Mouse (Mus musculus) limb, embryonic 14.5 days (tissue): ENCODE data around the gene Jpt1. TPM values are rescaled to one million over a fixed set of nuclear protein-coding genes. Genes with fewer than 3 reads are reported as not detected.

Experiments
- ATAC-seq: fragments of 200-750 bp; cut with Nextera tagmentation; 2 replicates; pipeline ENCODE4 v1.8.0; 2017; ENCODE audit warnings: low read depth, moderate number of reproducible peaks, moderate TSS enrichment; ENCODE audit not compliant: low FRiP score
- DNase-seq: peaks from one replicate; pipeline ENCODE4 v3.0.0-alpha.2; 2015; ENCODE audit warnings: low spot score
- H3K27ac ChIP-seq: fragments of 300-500 bp; sonication (generic); replicated peaks from 2 replicates; pipeline ENCODE4 v1.5.1; 2014; ENCODE audit warnings: low read depth, mild to moderate bottlenecking, low read length, moderate library complexity, mixed read lengths
- H3K27me3 ChIP-seq: fragments of 300-500 bp; sonication (generic); 2 replicates; pipeline ENCODE4 v1.6.1; 2014; ENCODE audit warnings: low read length, mixed read lengths; ENCODE audit not compliant: control insufficient read depth, insufficient read depth
- H3K36me3 ChIP-seq: fragments of 300-500 bp; sonication (generic); 2 replicates; pipeline ENCODE4 v1.6.1; 2014; ENCODE audit warnings: mild to moderate bottlenecking, low read length, moderate library complexity, mixed read lengths; ENCODE audit not compliant: control insufficient read depth, insufficient read depth
- H3K4me1 ChIP-seq: fragments of 300-500 bp; sonication (generic); 2 replicates; pipeline ENCODE4 v1.6.1; 2014; ENCODE audit warnings: antibody characterized with exemption, low read length, mixed read lengths; ENCODE audit not compliant: control insufficient read depth, insufficient read depth
- H3K4me2 ChIP-seq: fragments of 300-500 bp; sonication (generic); replicated peaks from 2 replicates; pipeline ENCODE4 v1.6.1; 2014; ENCODE audit warnings: low read depth, mild to moderate bottlenecking, low read length, moderate library complexity; ENCODE audit not compliant: severe bottlenecking
- H3K4me3 ChIP-seq: fragments of 300-500 bp; sonication (generic); replicated peaks from 2 replicates; pipeline ENCODE4 v1.5.1; 2014; ENCODE audit warnings: low read length
- H3K9ac ChIP-seq: fragments of 300-500 bp; sonication (generic); 2 replicates; pipeline ENCODE4 v1.6.1; 2014; ENCODE audit warnings: mild to moderate bottlenecking, low read depth, low read length, moderate library complexity; ENCODE audit not compliant: severe bottlenecking
- H3K9me3 ChIP-seq: fragments of 300-500 bp; sonication (generic); 2 replicates; pipeline ENCODE4 v1.6.1; 2016; ENCODE audit warnings: low read length; ENCODE audit not compliant: control insufficient read depth
- POLR2A ChIP-seq: fragments of 200-500 bp; IDR thresholded peaks from 2 replicates; pipeline ENCODE4 v1.8.0; 2012; ENCODE audit warnings: inconsistent platforms, mild to moderate bottlenecking, moderate library complexity, borderline replicate concordance; ENCODE audit not compliant: insufficient read depth, insufficient read length; ENCODE audit errors: extremely low read depth
- WGBS: fragments of 180-500 bp; shearing (Covaris S2); extraction: QIAGEN DNeasy Blood & Tissue Kit; methylation state at CpG from one replicate; pipeline ENCODE4 v1.1.7; 2014; 5-methylcytosine and 5-hydroxymethylcytosine counted together
- microRNA-seq: library from miRNA; unstranded; fragments of <30 nt; microRNA quantifications from one replicate; pipeline ENCODE4, GENCODE M21; 2016
- polyA plus RNA-seq, 2 experiments: library from polyadenylated mRNA; depleted of rRNA in 1 of 2; stranded (reverse) in 1 of 2; unstranded in 1 of 2; fragments of >200 nt; fragmentation: Nextera tagmentation in 1 of 2; extraction: Ambion mirVana in 1 of 2; gene quantifications; 2 replicates each; pipeline versions ENCODE4 v1.2.1 to v1.2.3; 2012 to 2014

Jpt1 gene
- polyA plus RNA-seq, 2 experiments = 411 to 541 TPM

- DNase-seq = no peak
- Histone ChIP-seq H3K4me2 (no peak overlapping the region), H3K27me3 (no peaks in the 10 kb centered on the region), H3K9me3 (no peaks in the 10 kb centered on the region), H3K9ac (no peak overlapping the region), H3K4me3 (no peak overlapping the region), H3K27ac (no peak overlapping the region), H3K4me1 (0 out of 2 replicates have a peak, but pooled peaks cover 2% of the 10 kb centered on the region), H3K36me3 (no peaks in the 10 kb centered on the region)
- no peak for ATAC-seq
- WGBS = 87% methylated on average over 7 of the region's 7 CpGs
- no peak for TF ChIP-seq POLR2A
Observed at GRCm38 (mm10) chr11:115450176-115450575, 64.0 kb downstream of the Jpt1 start.

GRCm38 (mm10) chr11:115448998-115449397, 65.2 kb downstream of the Jpt1 start:
- 0 out of 2 replicates have a peak, but pooled peaks cover 2% of the 10 kb centered on the region for H3K4me1 ChIP-seq
- no peak overlapping the region for H3K27ac ChIP-seq
- WGBS = 29% methylated on average over 7 of the region's 7 CpGs
- no peak overlapping the region for H3K4me2 ChIP-seq
- no peaks in the 10 kb centered on the region for H3K36me3 ChIP-seq
- H3K9ac ChIP-seq = no peak overlapping the region
- ATAC-seq (no peak), DNase-seq (no peak)
- H3K27me3 ChIP-seq = no peaks in the 10 kb centered on the region
- no peak overlapping the region for H3K4me3 ChIP-seq
- no peak for TF ChIP-seq POLR2A
- H3K9me3 ChIP-seq = no peaks in the 10 kb centered on the region

GRCm38 (mm10) chr11:115448075-115448474, 66.1 kb downstream of the Jpt1 start:
- Histone ChIP-seq H3K36me3 (no peaks in the 10 kb centered on the region), H3K9me3 (no peaks in the 10 kb centered on the region), H3K27me3 (no peaks in the 10 kb centered on the region), H3K4me2 (no peak overlapping the region), H3K4me1 (0 out of 2 replicates have a peak, but pooled peaks cover 2% of the 10 kb centered on the region), H3K27ac (no peak overlapping the region), H3K9ac (no peak overlapping the region), H3K4me3 (no peak overlapping the region)
- no peak for DNase-seq
- TF ChIP-seq POLR2A = no peak
- WGBS = 85% methylated on average over 16 of the region's 16 CpGs
- no peak for ATAC-seq

Small RNAs within 50 kb of the gene (microRNA-seq; reads per million reads assigned to microRNA genes)
- not detected for gene Mir3968

Other genes starting within 250 kb of the Jpt1 start
- gene Grin2c, start 247.1 kb downstream of the Jpt1 start, polyA plus RNA-seq (2012; rRNA removed) = 0.20 and 0.21 TPM in 2 replicates
- gene Grin2c, start 247.1 kb downstream of the Jpt1 start, polyA plus RNA-seq (2014; fragmentation: Nextera tagmentation; extraction: Ambion mirVana) = not detected in 2 replicates
- 16.8 and 21.8 TPM in 2 replicates for gene Fdxr, start 237.3 kb downstream of the Jpt1 start, polyA plus RNA-seq (2012; rRNA removed)
- gene Fdxr, start 237.3 kb downstream of the Jpt1 start, polyA plus RNA-seq (2014; fragmentation: Nextera tagmentation; extraction: Ambion mirVana) = 11.5 and 13.0 TPM in 2 replicates
- gene Fads6, start 216.7 kb downstream of the Jpt1 start, polyA plus RNA-seq (2012; rRNA removed) = 0.35 and 0.40 TPM in 2 replicates
- gene Fads6, start 216.7 kb downstream of the Jpt1 start, polyA plus RNA-seq (2014; fragmentation: Nextera tagmentation; extraction: Ambion mirVana) = 0.12 TPM in 1 of 2 replicates, not detected in the other
- gene Otop2, start 207.2 kb downstream of the Jpt1 start, polyA plus RNA-seq (2012; rRNA removed) = 0.29 and 0.44 TPM in 2 replicates
- 0.08 and 0.19 TPM in 2 replicates for gene Otop2, start 207.2 kb downstream of the Jpt1 start, polyA plus RNA-seq (2014; fragmentation: Nextera tagmentation; extraction: Ambion mirVana)
- not detected in 2 replicates for gene Ush1g, start 192.3 kb downstream of the Jpt1 start, polyA plus RNA-seq (2012; rRNA removed)
- not detected in 2 replicates for gene Ush1g, start 192.3 kb downstream of the Jpt1 start, polyA plus RNA-seq (2014; fragmentation: Nextera tagmentation; extraction: Ambion mirVana)
- gene Otop3, start 179.7 kb downstream of the Jpt1 start, polyA plus RNA-seq (2012; rRNA removed) = not detected in 2 replicates
- not detected in 2 replicates for gene Otop3, start 179.7 kb downstream of the Jpt1 start, polyA plus RNA-seq (2014; fragmentation: Nextera tagmentation; extraction: Ambion mirVana)
- 4.5 and 5.9 TPM in 2 replicates for gene Hid1, start 146.6 kb downstream of the Jpt1 start, polyA plus RNA-seq (2012; rRNA removed)
- 2.1 and 2.3 TPM in 2 replicates for gene Hid1, start 146.6 kb downstream of the Jpt1 start, polyA plus RNA-seq (2014; fragmentation: Nextera tagmentation; extraction: Ambion mirVana)
- 18.8 and 23.9 TPM in 2 replicates for gene Cdr2l, start 132.5 kb downstream of the Jpt1 start, polyA plus RNA-seq (2012; rRNA removed)
- 10.9 and 11.1 TPM in 2 replicates for gene Cdr2l, start 132.5 kb downstream of the Jpt1 start, polyA plus RNA-seq (2014; fragmentation: Nextera tagmentation; extraction: Ambion mirVana)
- gene Mrpl58, start 110.6 kb downstream of the Jpt1 start, polyA plus RNA-seq (2012; rRNA removed) = 76.7 and 92.2 TPM in 2 replicates
- 169 and 181 TPM in 2 replicates for gene Mrpl58, start 110.6 kb downstream of the Jpt1 start, polyA plus RNA-seq (2014; fragmentation: Nextera tagmentation; extraction: Ambion mirVana)
- gene Atp5h, start 94.4 kb downstream of the Jpt1 start, polyA plus RNA-seq (2012; rRNA removed) = 294 and 427 TPM in 2 replicates
- gene Atp5h, start 94.4 kb downstream of the Jpt1 start, polyA plus RNA-seq (2014; fragmentation: Nextera tagmentation; extraction: Ambion mirVana) = 870 and 933 TPM in 2 replicates
- 30.0 and 30.5 TPM in 2 replicates for gene Kctd2, start 94.3 kb downstream of the Jpt1 start, polyA plus RNA-seq (2012; rRNA removed)
- 26.3 and 27.8 TPM in 2 replicates for gene Kctd2, start 94.3 kb downstream of the Jpt1 start, polyA plus RNA-seq (2014; fragmentation: Nextera tagmentation; extraction: Ambion mirVana)
- not detected in 2 replicates for gene Trim80, start 73.8 kb downstream of the Jpt1 start, polyA plus RNA-seq (2012; rRNA removed)
- gene Trim80, start 73.8 kb downstream of the Jpt1 start, polyA plus RNA-seq (2014; fragmentation: Nextera tagmentation; extraction: Ambion mirVana) = 0.15 TPM in 1 of 2 replicates, not detected in the other
- 0.04 and 0.08 TPM in 2 replicates for gene Slc16a5, start 51.9 kb downstream of the Jpt1 start, polyA plus RNA-seq (2012; rRNA removed)
- gene Slc16a5, start 51.9 kb downstream of the Jpt1 start, polyA plus RNA-seq (2014; fragmentation: Nextera tagmentation; extraction: Ambion mirVana) = not detected in 2 replicates
- gene Armc7, start 38.7 kb downstream of the Jpt1 start, polyA plus RNA-seq (2012; rRNA removed) = 7.5 and 9.7 TPM in 2 replicates
- 8.4 and 8.5 TPM in 2 replicates for gene Armc7, start 38.7 kb downstream of the Jpt1 start, polyA plus RNA-seq (2014; fragmentation: Nextera tagmentation; extraction: Ambion mirVana)
- gene Nt5c, start 22.5 kb downstream of the Jpt1 start, polyA plus RNA-seq (2012; rRNA removed) = 51.8 and 55.4 TPM in 2 replicates
- gene Nt5c, start 22.5 kb downstream of the Jpt1 start, polyA plus RNA-seq (2014; fragmentation: Nextera tagmentation; extraction: Ambion mirVana) = 70.6 and 76.6 TPM in 2 replicates
- gene Sumo2, start 21.9 kb upstream of the Jpt1 start, polyA plus RNA-seq (2012; rRNA removed) = 543 and 563 TPM in 2 replicates
- 942 and 968 TPM in 2 replicates for gene Sumo2, start 21.9 kb upstream of the Jpt1 start, polyA plus RNA-seq (2014; fragmentation: Nextera tagmentation; extraction: Ambion mirVana)
- 184 and 187 TPM in 2 replicates for gene Nup85, start 50.0 kb upstream of the Jpt1 start, polyA plus RNA-seq (2012; rRNA removed)
- 144 and 148 TPM in 2 replicates for gene Nup85, start 50.0 kb upstream of the Jpt1 start, polyA plus RNA-seq (2014; fragmentation: Nextera tagmentation; extraction: Ambion mirVana)
- gene Mrps7, start 89.5 kb upstream of the Jpt1 start, polyA plus RNA-seq (2012; rRNA removed) = 40.2 and 47.4 TPM in 2 replicates
- gene Mrps7, start 89.5 kb upstream of the Jpt1 start, polyA plus RNA-seq (2014; fragmentation: Nextera tagmentation; extraction: Ambion mirVana) = 86.6 and 89.0 TPM in 2 replicates
- 39.5 and 48.2 TPM in 2 replicates for gene Gga3, start 89.7 kb upstream of the Jpt1 start, polyA plus RNA-seq (2012; rRNA removed)
- gene Gga3, start 89.7 kb upstream of the Jpt1 start, polyA plus RNA-seq (2014; fragmentation: Nextera tagmentation; extraction: Ambion mirVana) = 17.7 and 19.1 TPM in 2 replicates
- 34.2 and 36.1 TPM in 2 replicates for gene Mif4gd, start 98.6 kb upstream of the Jpt1 start, polyA plus RNA-seq (2012; rRNA removed)
- 23.1 and 23.5 TPM in 2 replicates for gene Mif4gd, start 98.6 kb upstream of the Jpt1 start, polyA plus RNA-seq (2014; fragmentation: Nextera tagmentation; extraction: Ambion mirVana)
- gene Slc25a19, start 113.9 kb upstream of the Jpt1 start, polyA plus RNA-seq (2012; rRNA removed) = 30.7 and 36.3 TPM in 2 replicates
- 20.9 and 26.9 TPM in 2 replicates for gene Slc25a19, start 113.9 kb upstream of the Jpt1 start, polyA plus RNA-seq (2014; fragmentation: Nextera tagmentation; extraction: Ambion mirVana)
- 61.5 and 62.7 TPM in 2 replicates for gene Grb2, start 194.2 kb upstream of the Jpt1 start, polyA plus RNA-seq (2012; rRNA removed)
- gene Grb2, start 194.2 kb upstream of the Jpt1 start, polyA plus RNA-seq (2014; fragmentation: Nextera tagmentation; extraction: Ambion mirVana) = 53.8 and 58.0 TPM in 2 replicates